Mouse (Mus musculus): ENCODE results near the gene Ggta1. TPM values are rescaled to one million over a fixed set of nuclear protein-coding genes. Genes with fewer than 3 reads are reported as not detected.

The Ggta1 gene
- polyA plus RNA-seq, 1 experiment from 2014 or later = 4.9 TPM

- Histone ChIP-seq H3K9ac (no peak overlapping the region), H3K27ac (no peak overlapping the region), H3K27me3 (no peaks in the 10 kb centered on the region), H3K4me1 (peaks cover 2% of the 10 kb centered on the region), H3K36me3 (replicated peaks) (no peaks in the 10 kb centered on the region), H3K4me2 (no peak overlapping the region), H3K4me3 (replicated peaks) (no peak overlapping the region), H3K9me3 (no peaks in the 10 kb centered on the region)
- no peak for ATAC-seq (ENCODE audit: low FRiP score)
- 79% methylated on average over 5 of the region's 5 CpGs for WGBS
These were observed 19.7 kb downstream of the Ggta1 start for GRCm38 (mm10) chr2:35443325-35443724.

- Histone ChIP-seq H3K27me3 (no peaks in the 10 kb centered on the region), H3K4me2 (no peak overlapping the region), H3K4me3 (replicated peaks) (no peak overlapping the region), H3K36me3 (replicated peaks) (no peaks in the 10 kb centered on the region), H3K9me3 (no peaks in the 10 kb centered on the region), H3K4me1 (no peaks in the 10 kb centered on the region; the same call in 1 of the 2 replicates), H3K9ac (no peak overlapping the region), H3K27ac (no peak overlapping the region)
- ATAC-seq (ENCODE audit: low FRiP score) = no peak
- WGBS = 89% methylated on average over 6 of the region's 6 CpGs
These were observed 21.0 kb downstream of the Ggta1 start for GRCm38 (mm10) chr2:35442079-35442478.

- H3K9ac ChIP-seq = no peak overlapping the region
- H3K27me3 ChIP-seq = no peaks in the 10 kb centered on the region
- no peak overlapping the region for H3K27ac ChIP-seq
- WGBS = 85% methylated on average over 6 of the region's 6 CpGs
- H3K4me1 ChIP-seq = no peaks in the 10 kb centered on the region; the same call in 1 of the 2 replicates
- no peaks in the 10 kb centered on the region for H3K36me3 ChIP-seq (replicated peaks)
- no peak overlapping the region for H3K4me2 ChIP-seq
- no peak for ATAC-seq (ENCODE audit: low FRiP score)
- H3K9me3 ChIP-seq = no peaks in the 10 kb centered on the region
- H3K4me3 ChIP-seq (replicated peaks) = no peak overlapping the region
These were observed 21.6 kb downstream of the Ggta1 start for GRCm38 (mm10) chr2:35441419-35441818.

GRCm38 (mm10) chr2:35440480-35440879 is 22.6 kb downstream of the Ggta1 start:
- H3K36me3 ChIP-seq (replicated peaks) = no peaks in the 10 kb centered on the region
- WGBS = 87% methylated on average over 3 of the region's 3 CpGs
- no peak for ATAC-seq (ENCODE audit: low FRiP score)

GRCm38 (mm10) chr2:35437796-35438195 is 25.2 kb downstream of the Ggta1 start:
- ATAC-seq (ENCODE audit: low FRiP score) = no peak
- H3K36me3 ChIP-seq (replicated peaks) = no peaks in the 10 kb centered on the region
- H3K27me3 ChIP-seq = no peaks in the 10 kb centered on the region
- H3K27ac ChIP-seq = no peak overlapping the region
- H3K4me1 ChIP-seq = no peaks in the 10 kb centered on the region
- no peak overlapping the region for H3K9ac ChIP-seq
- 90% methylated on average over 2 of the region's 2 CpGs for WGBS
- H3K4me3 ChIP-seq (replicated peaks) = no peak overlapping the region
- H3K9me3 ChIP-seq = no peaks in the 10 kb centered on the region
- no peak overlapping the region for H3K4me2 ChIP-seq

More at GRCm38 (mm10) chr2:35440480-35440879, 22.6 kb downstream of the Ggta1 start:
- no peak overlapping the region for H3K4me2 ChIP-seq
- no peak overlapping the region for H3K9ac ChIP-seq
- H3K4me3 ChIP-seq (replicated peaks) = no peak overlapping the region
- H3K27ac ChIP-seq = no peak overlapping the region
- no peaks in the 10 kb centered on the region for H3K27me3 ChIP-seq
- H3K9me3 ChIP-seq = no peaks in the 10 kb centered on the region
- no peaks in the 10 kb centered on the region; the same call in 1 of the 2 replicates for H3K4me1 ChIP-seq

GRCm38 (mm10) chr2:35434576-35435123 is 28.4 kb downstream of the Ggta1 start:
- Histone ChIP-seq H3K9ac (no peak overlapping the region), H3K36me3 (replicated peaks) (no peaks in the 10 kb centered on the region), H3K4me2 (no peak overlapping the region), H3K27ac (no peak overlapping the region), H3K4me3 (replicated peaks) (no peak overlapping the region), H3K9me3 (no peaks in the 10 kb centered on the region), H3K27me3 (no peaks in the 10 kb centered on the region), H3K4me1 (no peaks in the 10 kb centered on the region)
- no peak for ATAC-seq (ENCODE audit: low FRiP score)
- 85% methylated on average over 6 of the region's 6 CpGs for WGBS

GRCm38 (mm10) chr2:35433428-35433827 is 29.6 kb downstream of the Ggta1 start:
- 87% methylated on average over 4 of the region's 4 CpGs for WGBS
- Histone ChIP-seq H3K4me3 (replicated peaks) (no peak overlapping the region), H3K36me3 (replicated peaks) (no peaks in the 10 kb centered on the region), H3K4me1 (no peaks in the 10 kb centered on the region), H3K9ac (no peak overlapping the region), H3K27ac (no peak overlapping the region), H3K9me3 (no peaks in the 10 kb centered on the region), H3K27me3 (no peaks in the 10 kb centered on the region), H3K4me2 (no peak overlapping the region)
- no peak for ATAC-seq (ENCODE audit: low FRiP score)

- WGBS = 52% methylated on average over 7 of the region's 7 CpGs
- Histone ChIP-seq H3K36me3 (replicated peaks) (no peaks in the 10 kb centered on the region), H3K4me1 (no peaks in the 10 kb centered on the region), H3K9ac (no peak overlapping the region), H3K27me3 (no peaks in the 10 kb centered on the region), H3K27ac (no peak overlapping the region), H3K9me3 (no peaks in the 10 kb centered on the region), H3K4me2 (no peak overlapping the region), H3K4me3 (replicated peaks) (no peak overlapping the region)
- no peak for ATAC-seq (ENCODE audit: low FRiP score)
These were observed 30.6 kb downstream of the Ggta1 start for GRCm38 (mm10) chr2:35432472-35432871.

- H3K4me2 ChIP-seq = no peak overlapping the region
These were observed 31.0 kb downstream of the Ggta1 start for GRCm38 (mm10) chr2:35432011-35432410.

GRCm38 (mm10) chr2:35430806-35431205 is 32.2 kb downstream of the Ggta1 start:
- no peaks in the 10 kb centered on the region for H3K36me3 ChIP-seq (replicated peaks)
- H3K4me2 ChIP-seq = no peak overlapping the region
- WGBS = 79% methylated on average over 8 of the region's 8 CpGs
- no peaks in the 10 kb centered on the region for H3K4me1 ChIP-seq
- H3K9ac ChIP-seq = no peak overlapping the region
- H3K27me3 ChIP-seq = no peaks in the 10 kb centered on the region
- no peaks in the 10 kb centered on the region for H3K9me3 ChIP-seq
- no peak overlapping the region for H3K4me3 ChIP-seq (replicated peaks)
- H3K27ac ChIP-seq = no peak overlapping the region
- ATAC-seq (ENCODE audit: low FRiP score) = no peak

More at GRCm38 (mm10) chr2:35432011-35432410, 31.0 kb downstream of the Ggta1 start:
- H3K4me1 ChIP-seq = no peaks in the 10 kb centered on the region
- no peaks in the 10 kb centered on the region for H3K9me3 ChIP-seq
- no peak overlapping the region for H3K9ac ChIP-seq
- H3K27me3 ChIP-seq = no peaks in the 10 kb centered on the region
- H3K36me3 ChIP-seq (replicated peaks) = no peaks in the 10 kb centered on the region
- H3K27ac ChIP-seq = no peak overlapping the region
- WGBS = 69% methylated on average over 7 of the region's 7 CpGs
- ATAC-seq (ENCODE audit: low FRiP score) = no peak
- no peak overlapping the region for H3K4me3 ChIP-seq (replicated peaks)

GRCm38 (mm10) chr2:35428615-35429300 is 34.3 kb downstream of the Ggta1 start:
- Histone ChIP-seq H3K4me3 (replicated peaks) (no peak overlapping the region), H3K36me3 (replicated peaks) (no peaks in the 10 kb centered on the region)
- no peak for ATAC-seq (ENCODE audit: low FRiP score)

GRCm38 (mm10) chr2:35427559-35427958 is 35.5 kb downstream of the Ggta1 start:
- ATAC-seq (ENCODE audit: low FRiP score) = no peak
- H3K4me1 ChIP-seq = no peaks in the 10 kb centered on the region
- WGBS = 48% methylated on average over 2 of the region's 2 CpGs
- H3K4me2 ChIP-seq = no peak overlapping the region
- H3K9ac ChIP-seq = no peak overlapping the region
- no peaks in the 10 kb centered on the region for H3K36me3 ChIP-seq (replicated peaks)
- H3K27ac ChIP-seq = no peak overlapping the region
- no peaks in the 10 kb centered on the region for H3K27me3 ChIP-seq
- no peaks in the 10 kb centered on the region for H3K9me3 ChIP-seq
- no peak overlapping the region for H3K4me3 ChIP-seq (replicated peaks)

More at GRCm38 (mm10) chr2:35428615-35429300, 34.3 kb downstream of the Ggta1 start:
- H3K4me1 ChIP-seq = no peaks in the 10 kb centered on the region
- H3K9me3 ChIP-seq = no peaks in the 10 kb centered on the region
- H3K27me3 ChIP-seq = no peaks in the 10 kb centered on the region
- H3K4me2 ChIP-seq = no peak overlapping the region
- no peak overlapping the region for H3K9ac ChIP-seq
- 85% methylated on average over 4 of the region's 4 CpGs for WGBS
- no peak overlapping the region for H3K27ac ChIP-seq

All from forebrain, embryonic 12.5 days (tissue).